Mouse (Mus musculus) heart, embryonic 10.5 days (tissue): ENCODE measurements at regions not wholly inside any gene's neighbourhood (a gene's known extent, or its start where the extent isn't known, plus 50 kb on each side); places are given as distances from the start of the nearest gene placed in this dataset.

ENCODE experiments used
- DNase-seq: peaks from one replicate; pipeline ENCODE4 v3.0.0-alpha.2; 2017; ENCODE audit warnings: low spot score
- H3K27ac ChIP-seq: fragments of 300-500 bp; sonication (generic); 2 replicates; pipeline ENCODE4 v1.5.1; 2016; ENCODE audit warnings: mild to moderate bottlenecking
- H3K27me3 ChIP-seq: fragments of 300-500 bp; sonication (generic); 2 replicates; pipeline ENCODE4 v1.6.1; 2016; ENCODE audit warnings: mild to moderate bottlenecking; ENCODE audit not compliant: poor library complexity, insufficient read depth, severe bottlenecking
- H3K36me3 ChIP-seq: fragments of 300-500 bp; sonication (generic); 2 replicates; pipeline ENCODE4 v1.6.1; 2016; ENCODE audit warnings: mild to moderate bottlenecking, moderate library complexity
- H3K4me1 ChIP-seq: fragments of 300-500 bp; sonication (generic); 2 replicates; pipeline ENCODE4 v1.6.1; 2016; ENCODE audit warnings: mild to moderate bottlenecking
- H3K4me3 ChIP-seq: fragments of 300-500 bp; sonication (generic); 2 replicates; pipeline ENCODE4 v1.5.1; 2016; ENCODE audit warnings: mild to moderate bottlenecking, moderate library complexity
- H3K9me3 ChIP-seq: fragments of 300-500 bp; sonication (generic); 2 replicates; pipeline ENCODE4 v1.6.1; 2016; ENCODE audit warnings: mild to moderate bottlenecking, moderate library complexity
- WGBS: fragments of 180-500 bp; shearing (Covaris S2); methylation state at CpG from one replicate; pipeline ENCODE4 v1.1.7; 2016; 5-methylcytosine and 5-hydroxymethylcytosine counted together

DNA sequence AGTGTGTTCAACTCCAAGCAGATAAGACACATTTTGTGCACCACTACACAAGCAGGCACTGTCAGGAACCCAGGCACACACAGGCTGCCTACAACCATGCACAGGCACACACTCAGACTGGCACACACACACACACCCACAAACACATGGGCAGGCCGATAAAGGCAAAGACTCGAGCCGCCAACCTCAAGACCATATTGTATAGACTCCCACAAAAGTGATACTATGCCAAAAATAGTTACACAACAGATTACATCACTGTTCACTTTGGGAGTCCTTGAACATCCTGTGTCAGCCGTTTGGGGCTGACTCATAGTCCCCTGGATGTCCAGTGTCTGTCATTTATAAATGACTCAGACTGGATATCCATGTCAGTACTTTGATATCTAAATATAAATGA lies 308.6 kb upstream of the Hs6st1 start:
- Histone ChIP-seq H3K36me3 (no peaks in the 10 kb centered on the region), H3K27ac (no peak overlapping the region), H3K4me3 (no peak overlapping the region), H3K4me1 (no peaks in the 10 kb centered on the region; the same call in 1 of the 2 replicates), H3K27me3 (no peaks in the 10 kb centered on the region), H3K9me3 (no peaks in the 10 kb centered on the region)
- no peak for DNase-seq
- WGBS = 41% methylated on average over 4 of the region's 4 CpGs

- H3K36me3 ChIP-seq = no peaks in the 10 kb centered on the region
- H3K27ac ChIP-seq = no peak overlapping the region
- H3K4me1 ChIP-seq = no peaks in the 10 kb centered on the region; the same call in 1 of the 2 replicates
- WGBS = 80% methylated on average over 9 of the region's 9 CpGs
- no peak for DNase-seq
- no peaks in the 10 kb centered on the region for H3K27me3 ChIP-seq
- H3K9me3 ChIP-seq = no peaks in the 10 kb centered on the region
- H3K4me3 ChIP-seq = no peak overlapping the region
These were observed 305.1 kb upstream of the Hs6st1 start for GRCm38 (mm10) chr1:35763051-35763450.

- Histone ChIP-seq H3K4me3 (no peak overlapping the region), H3K4me1 (no peaks in the 10 kb centered on the region; the same call in 1 of the 2 replicates), H3K36me3 (no peaks in the 10 kb centered on the region), H3K27me3 (no peaks in the 10 kb centered on the region), H3K9me3 (no peaks in the 10 kb centered on the region), H3K27ac (no peak overlapping the region)
- 73% methylated on average over 10 of the region's 10 CpGs for WGBS
- no peak for DNase-seq
These were observed 304.7 kb upstream of the Hs6st1 start for GRCm38 (mm10) chr1:35763456-35763855.

- Histone ChIP-seq H3K27ac (no peak overlapping the region), H3K4me3 (no peak overlapping the region), H3K27me3 (no peaks in the 10 kb centered on the region), H3K36me3 (no peaks in the 10 kb centered on the region), H3K4me1 (no peaks in the 10 kb centered on the region; the same call in 1 of the 2 replicates), H3K9me3 (no peaks in the 10 kb centered on the region)
- DNase-seq = no peak
- 75% methylated on average over 1 of the region's 1 CpGs for WGBS
These were observed 304.1 kb upstream of the Hs6st1 start for GRCm38 (mm10) chr1:35764068-35764467.

- no peak for DNase-seq
- Histone ChIP-seq H3K27me3 (no peaks in the 10 kb centered on the region), H3K9me3 (no peaks in the 10 kb centered on the region), H3K36me3 (no peaks in the 10 kb centered on the region), H3K4me1 (no peaks in the 10 kb centered on the region; the same call in 1 of the 2 replicates), H3K4me3 (no peak overlapping the region), H3K27ac (no peak overlapping the region)
- 80% methylated on average over 4 of the region's 4 CpGs for WGBS
These were observed 302.5 kb upstream of the Hs6st1 start for GRCm38 (mm10) chr1:35765692-35766091.

DNA sequence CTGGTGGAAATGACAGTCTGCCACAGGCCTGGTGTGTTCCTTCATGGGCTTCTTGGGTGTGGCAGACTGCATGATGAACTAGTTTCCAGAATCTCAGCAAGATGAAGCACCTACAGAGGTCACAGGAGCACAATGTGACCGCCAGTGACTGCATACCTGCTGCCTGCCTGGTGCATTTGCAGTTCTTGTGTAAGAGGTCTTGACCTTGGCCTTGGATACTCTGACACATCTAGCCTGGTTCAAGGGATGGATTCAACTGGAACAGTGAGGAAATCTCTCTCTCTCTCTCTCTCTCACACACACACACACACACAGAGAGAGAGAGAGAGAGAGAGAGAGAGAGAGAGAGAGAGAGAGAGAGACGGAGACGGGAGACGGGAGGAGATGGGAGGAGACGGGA lies 301.9 kb upstream of the Hs6st1 start:
- no peaks in the 10 kb centered on the region for H3K27me3 ChIP-seq
- DNase-seq = no peak
- no peak overlapping the region for H3K27ac ChIP-seq
- WGBS = 77% methylated on average over 5 of the region's 5 CpGs
- H3K9me3 ChIP-seq = no peaks in the 10 kb centered on the region
- H3K4me1 ChIP-seq = no peaks in the 10 kb centered on the region; the same call in 1 of the 2 replicates
- no peaks in the 10 kb centered on the region for H3K36me3 ChIP-seq
- H3K4me3 ChIP-seq = no peak overlapping the region

DNA sequence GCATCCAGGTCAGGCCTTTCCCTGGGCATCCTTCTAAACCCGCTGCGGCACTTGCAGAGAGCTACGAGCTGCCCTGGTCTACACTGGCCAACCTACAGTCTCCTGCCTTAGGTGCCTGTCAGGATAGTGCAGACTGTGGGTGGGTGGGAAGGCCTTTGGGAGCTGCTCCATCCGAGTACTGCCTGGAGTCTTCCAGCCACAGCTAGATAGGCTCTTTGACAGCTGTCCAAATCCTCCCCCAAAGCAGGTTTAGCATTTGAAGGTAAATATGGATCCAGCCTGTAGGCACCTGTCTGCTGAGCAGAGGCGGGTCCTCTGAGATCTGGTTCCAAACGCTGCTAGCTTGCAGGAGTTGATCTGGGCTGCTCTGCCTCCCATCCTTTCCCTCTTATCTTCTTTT lies 295.6 kb upstream of the Hs6st1 start:
- H3K27me3 ChIP-seq = no peaks in the 10 kb centered on the region
- H3K4me3 ChIP-seq = no peak overlapping the region
- DNase-seq = no peak
- H3K36me3 ChIP-seq = no peaks in the 10 kb centered on the region
- H3K4me1 ChIP-seq = no peaks in the 10 kb centered on the region
- H3K27ac ChIP-seq = no peak overlapping the region
- 73% methylated on average over 6 of the region's 6 CpGs for WGBS
- no peaks in the 10 kb centered on the region for H3K9me3 ChIP-seq

DNA sequence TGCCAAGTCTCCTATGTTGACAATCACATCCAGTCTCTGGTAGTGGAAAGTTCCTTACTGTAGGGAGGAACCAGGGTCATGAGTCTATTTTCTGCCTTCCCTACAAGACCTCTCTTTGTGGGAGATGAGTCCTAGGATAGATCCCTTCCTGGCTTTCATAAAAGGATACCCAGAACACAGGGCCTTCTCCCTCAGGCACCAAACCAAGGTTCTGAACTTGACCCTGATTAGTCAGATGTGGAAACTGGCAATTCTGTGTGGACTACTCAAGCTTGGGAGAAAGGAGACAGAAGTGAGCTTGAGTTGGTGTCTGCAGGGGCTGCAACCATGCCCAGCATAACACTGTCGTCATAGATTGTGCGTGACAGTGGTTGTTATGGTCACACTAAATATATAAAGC lies 293.6 kb upstream of the Hs6st1 start:
- Histone ChIP-seq H3K4me1 (no peaks in the 10 kb centered on the region), H3K27me3 (no peaks in the 10 kb centered on the region), H3K9me3 (no peaks in the 10 kb centered on the region), H3K4me3 (no peak overlapping the region), H3K27ac (no peak overlapping the region), H3K36me3 (no peaks in the 10 kb centered on the region)
- DNase-seq = no peak
- 85% methylated on average over 2 of the region's 2 CpGs for WGBS

GRCm38 (mm10) chr1:35782668-35783067 lies 285.5 kb upstream of the Hs6st1 start:
- 94% methylated on average over 2 of the region's 2 CpGs for WGBS
- Histone ChIP-seq H3K9me3 (no peaks in the 10 kb centered on the region), H3K4me3 (no peak overlapping the region), H3K27me3 (no peaks in the 10 kb centered on the region), H3K4me1 (0 out of 2 replicates have a peak, but pooled peaks cover 4% of the 10 kb centered on the region), H3K36me3 (no peaks in the 10 kb centered on the region), H3K27ac (no peak overlapping the region)
- DNase-seq = no peak

GRCm38 (mm10) chr1:35783427-35783826 lies 284.8 kb upstream of the Hs6st1 start:
- no peak for DNase-seq
- H3K9me3 ChIP-seq = no peaks in the 10 kb centered on the region
- no peaks in the 10 kb centered on the region for H3K36me3 ChIP-seq
- no peaks in the 10 kb centered on the region for H3K27me3 ChIP-seq
- no peak overlapping the region for H3K4me3 ChIP-seq
- 0 out of 2 replicates have a peak, but pooled peaks cover 4% of the 10 kb centered on the region for H3K4me1 ChIP-seq
- WGBS = 67% methylated on average over 6 of the region's 6 CpGs
- H3K27ac ChIP-seq = no peak overlapping the region

DNA sequence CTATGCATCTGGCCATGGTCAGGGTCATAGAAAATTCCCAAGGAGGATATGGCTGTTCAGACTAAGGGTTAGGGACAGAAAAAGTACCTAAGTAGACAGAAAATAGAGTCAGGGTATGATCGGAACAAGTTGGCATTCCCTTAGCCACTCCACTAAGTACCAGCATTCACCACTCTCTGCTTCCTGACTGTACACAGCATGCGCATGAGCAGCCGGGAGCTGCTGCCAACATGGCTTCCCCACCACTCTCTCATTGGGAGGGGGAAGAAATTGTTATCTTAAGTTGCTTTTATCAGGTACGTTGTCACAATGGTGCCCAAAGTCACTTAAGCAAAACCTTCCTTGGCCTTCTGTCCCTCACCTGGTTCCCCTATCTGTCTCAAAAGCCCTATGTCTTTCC lies 282.0 kb upstream of the Hs6st1 start:
- 83% methylated on average over 4 of the region's 4 CpGs for WGBS
- Histone ChIP-seq H3K36me3 (no peaks in the 10 kb centered on the region), H3K27ac (no peak overlapping the region), H3K4me1 (0 out of 2 replicates have a peak, but pooled peaks cover 4% of the 10 kb centered on the region), H3K4me3 (no peak overlapping the region), H3K27me3 (no peaks in the 10 kb centered on the region), H3K9me3 (no peaks in the 10 kb centered on the region)
- DNase-seq = no peak

- no peaks in the 10 kb centered on the region for H3K36me3 ChIP-seq
- H3K4me3 ChIP-seq = no peak overlapping the region
- no peak overlapping the region for H3K27ac ChIP-seq
- no peaks in the 10 kb centered on the region for H3K27me3 ChIP-seq
- H3K9me3 ChIP-seq = no peaks in the 10 kb centered on the region
- DNase-seq = no peak
- 0 out of 2 replicates have a peak, but pooled peaks cover 4% of the 10 kb centered on the region for H3K4me1 ChIP-seq
- WGBS = 82% methylated on average over 8 of the region's 8 CpGs
These were observed 281.5 kb upstream of the Hs6st1 start for GRCm38 (mm10) chr1:35786668-35787213.

GRCm38 (mm10) chr1:35797064-35797463 lies 271.1 kb upstream of the Hs6st1 start:
- Histone ChIP-seq H3K27me3 (no peaks in the 10 kb centered on the region), H3K9me3 (no peaks in the 10 kb centered on the region), H3K27ac (no peak overlapping the region), H3K4me1 (no peaks in the 10 kb centered on the region), H3K4me3 (no peak overlapping the region), H3K36me3 (no peaks in the 10 kb centered on the region)
- no peak for DNase-seq
- WGBS = 69% methylated on average over 2 of the region's 2 CpGs

GRCm38 (mm10) chr1:35797526-35797925 lies 270.7 kb upstream of the Hs6st1 start:
- 74% methylated on average over 2 of the region's 2 CpGs for WGBS

More at GRCm38 (mm10) chr1:35797526-35797925, 270.7 kb upstream of the Hs6st1 start:
- Histone ChIP-seq H3K4me1 (no peaks in the 10 kb centered on the region), H3K27ac (no peak overlapping the region), H3K9me3 (no peaks in the 10 kb centered on the region), H3K27me3 (no peaks in the 10 kb centered on the region), H3K4me3 (no peak overlapping the region), H3K36me3 (no peaks in the 10 kb centered on the region)
- DNase-seq = no peak
